Mouse (Mus musculus) ES-Bruce4 (cell line): ENCODE measurements around the gene Mecom.

Experiments
- CTCF ChIP-seq: IDR thresholded peaks from one replicate; pipeline ENCODE4 v1.8.1; 2011; ENCODE audit warnings: low read depth, low read length
- EP300 ChIP-seq: IDR thresholded peaks from 2 replicates; pipeline ENCODE4 v1.6.1; 2011; ENCODE audit warnings: low read depth, low read length; ENCODE audit not compliant: insufficient read depth
- POLR2A ChIP-seq: IDR thresholded peaks from one replicate; pipeline ENCODE4 v1.8.1; 2011; ENCODE audit warnings: low read length; ENCODE audit not compliant: insufficient read depth

- TF ChIP-seq POLR2A = no peak
- TF ChIP-seq CTCF = no peak
- TF ChIP-seq EP300 = no peak
Measured at GRCm38 (mm10) chr3:30450206-30450965, 97.4 kb downstream of the Mecom start.
